Mouse (Mus musculus): Measurements from ENCODE around the gene Phtf2.

- TF ChIP-seq POLR2A (IDR thresholded peaks at IDR 0.05; ENCODE audit: insufficient read depth, low read depth, low read length): no peak
- TF ChIP-seq CTCF (IDR thresholded peaks at IDR 0.05): no peak
These were observed 103.5 kb downstream of the Phtf2 start for GRCm38 (mm10) chr5:20778274-20778984.

Data from heart, adult 2 months (tissue).